Mouse (Mus musculus): ENCODE results near the gene Macrod2. TPM values are rescaled to one million over a fixed set of nuclear protein-coding genes. Genes with fewer than 3 reads are reported as not detected.

Gene Macrod2
- total and polyA plus RNA-seq, 2 experiments from 2014 or later = 37.3 to 67.2 TPM

DNA sequence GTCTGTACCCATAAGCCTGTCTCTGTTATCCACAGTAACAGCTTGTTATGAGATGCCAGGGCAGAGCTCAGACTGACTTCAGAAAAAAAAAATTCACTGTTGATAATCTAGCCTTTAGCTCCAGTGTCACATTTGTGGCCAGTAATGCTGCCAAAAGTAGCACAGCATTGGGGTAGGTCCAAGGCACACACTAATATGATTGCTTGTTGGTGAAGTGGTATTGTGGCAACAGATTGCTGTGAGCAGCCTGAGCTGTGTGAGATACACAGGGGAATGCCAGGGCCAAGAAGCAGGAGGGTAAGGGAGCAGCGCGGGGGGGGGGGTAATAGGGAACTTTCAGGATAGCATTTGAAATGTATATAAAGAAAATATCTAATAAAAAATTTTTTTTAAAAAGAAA lies 1985.5 kb downstream of the Macrod2 start:
- H3K9ac ChIP-seq (replicated peaks; ENCODE audit: low read length, poor library complexity, severe bottlenecking) = no peak overlapping the region
- TF ChIP-seq CTCF (IDR thresholded peaks at IDR 0.05) = no peak
- H3K9me3 ChIP-seq (ENCODE audit: low read length) = no peaks in the 10 kb centered on the region
- H3K36me3 ChIP-seq (ENCODE audit: insufficient read depth, low read length) = no peaks in the 10 kb centered on the region
- WGBS = 96% methylated on average over 2 of the region's 2 CpGs
- no peaks in the 10 kb centered on the region for H3K27me3 ChIP-seq (ENCODE audit: insufficient read depth, low read length)
- ATAC-seq (ENCODE audit: low FRiP score) (no peak), DNase-seq (ENCODE audit: low spot score) (peak; percentile 40)
- no peaks in the 10 kb centered on the region for H3K4me1 ChIP-seq (ENCODE audit: insufficient read depth, low read length)
- H3K27ac ChIP-seq (ENCODE audit: low read depth, low read length) = no peak overlapping the region
- no peak overlapping the region for H3K4me2 ChIP-seq (ENCODE audit: low read depth, low read length, poor library complexity, severe bottlenecking)
- H3K4me3 ChIP-seq (ENCODE audit: low read depth, low read length) = no peak overlapping the region

DNA sequence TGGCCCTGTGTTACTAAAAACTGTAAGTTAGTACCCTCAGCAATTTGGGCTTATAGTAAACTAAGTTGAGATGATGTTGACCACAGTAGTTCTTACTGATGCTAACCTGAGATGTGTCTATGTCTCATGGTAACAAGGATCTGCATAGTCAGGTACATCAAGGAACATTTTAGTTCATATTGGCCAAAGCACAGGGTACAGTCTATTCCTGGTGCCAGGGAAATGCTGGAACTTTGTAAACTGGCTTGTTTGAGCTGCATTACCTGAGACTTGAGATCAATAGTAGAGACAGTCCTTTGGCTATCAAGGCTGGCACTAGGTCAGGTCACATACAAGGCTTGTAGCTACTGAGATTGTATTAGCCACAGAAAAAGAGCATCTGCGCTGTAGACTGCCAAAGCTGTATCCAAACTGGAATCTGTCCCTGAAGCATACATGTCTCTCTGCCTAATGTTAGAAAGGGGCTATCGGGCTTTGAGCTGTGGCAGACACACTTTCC lies 1986.0 kb downstream of the Macrod2 start:
- no peak for TF ChIP-seq CTCF (IDR thresholded peaks at IDR 0.05)
- no peak overlapping the region for H3K9ac ChIP-seq (replicated peaks; ENCODE audit: low read length, poor library complexity, severe bottlenecking)
- WGBS = 95% methylated on average over 2 of the region's 2 CpGs
- ATAC-seq (ENCODE audit: low FRiP score) = no peak
- H3K4me3 ChIP-seq (ENCODE audit: low read depth, low read length) = no peak overlapping the region
- DNase-seq (ENCODE audit: low spot score) = no peak
- H3K27me3 ChIP-seq (ENCODE audit: insufficient read depth, low read length) = no peaks in the 10 kb centered on the region
- H3K27ac ChIP-seq (ENCODE audit: low read depth, low read length) = no peak overlapping the region
- H3K36me3 ChIP-seq (ENCODE audit: insufficient read depth, low read length) = no peaks in the 10 kb centered on the region
- no peaks in the 10 kb centered on the region for H3K9me3 ChIP-seq (ENCODE audit: low read length)
- H3K4me1 ChIP-seq (ENCODE audit: insufficient read depth, low read length) = no peaks in the 10 kb centered on the region
- no peak overlapping the region for H3K4me2 ChIP-seq (ENCODE audit: low read depth, low read length, poor library complexity, severe bottlenecking)

GRCm38 (mm10) chr2:142393546-142393945 lies 1998.4 kb downstream of the Macrod2 start:
- Histone ChIP-seq H3K9ac (replicated peaks; ENCODE audit: low read length, poor library complexity, severe bottlenecking) (no peak overlapping the region), H3K27ac (ENCODE audit: low read depth, low read length) (no peak overlapping the region), H3K4me2 (ENCODE audit: low read depth, low read length, poor library complexity, severe bottlenecking) (no peak overlapping the region), H3K9me3 (ENCODE audit: low read length) (no peaks in the 10 kb centered on the region), H3K4me1 (ENCODE audit: insufficient read depth, low read length) (no peaks in the 10 kb centered on the region), H3K4me3 (ENCODE audit: low read depth, low read length) (no peak overlapping the region), H3K27me3 (ENCODE audit: insufficient read depth, low read length) (no peaks in the 10 kb centered on the region), H3K36me3 (ENCODE audit: insufficient read depth, low read length) (no peaks in the 10 kb centered on the region)
- no peak for ATAC-seq (ENCODE audit: low FRiP score)
- no peak for DNase-seq (ENCODE audit: low spot score)
- TF ChIP-seq CTCF (IDR thresholded peaks at IDR 0.05) = no peak

- H3K9me3 ChIP-seq (ENCODE audit: low read length) = no peaks in the 10 kb centered on the region
- H3K9ac ChIP-seq (replicated peaks; ENCODE audit: low read length, poor library complexity, severe bottlenecking) = no peak overlapping the region
- H3K27me3 ChIP-seq (ENCODE audit: insufficient read depth, low read length) = no peaks in the 10 kb centered on the region
- H3K27ac ChIP-seq (ENCODE audit: low read depth, low read length) = no peak overlapping the region
- H3K4me3 ChIP-seq (ENCODE audit: low read depth, low read length) = no peak overlapping the region
- H3K36me3 ChIP-seq (ENCODE audit: insufficient read depth, low read length) = no peaks in the 10 kb centered on the region
- TF ChIP-seq CTCF (IDR thresholded peaks at IDR 0.05) = no peak
- H3K4me2 ChIP-seq (ENCODE audit: low read depth, low read length, poor library complexity, severe bottlenecking) = no peak overlapping the region
- ATAC-seq (ENCODE audit: low FRiP score) = no peak
- H3K4me1 ChIP-seq (ENCODE audit: insufficient read depth, low read length) = no peaks in the 10 kb centered on the region
- WGBS = 67% methylated on average over 1 of the region's 1 CpGs
- no peak for DNase-seq (ENCODE audit: low spot score)
Measured at GRCm38 (mm10) chr2:142399490-142399889, 2004.4 kb downstream of the Macrod2 start.

- DNase-seq (ENCODE audit: low spot score) (no peak), ATAC-seq (ENCODE audit: low FRiP score) (no peak)
- no peak overlapping the region for H3K27ac ChIP-seq (ENCODE audit: low read depth, low read length)
- no peak overlapping the region for H3K9ac ChIP-seq (replicated peaks; ENCODE audit: low read length, poor library complexity, severe bottlenecking)
- H3K4me2 ChIP-seq (ENCODE audit: low read depth, low read length, poor library complexity, severe bottlenecking) = no peak overlapping the region
- H3K27me3 ChIP-seq (ENCODE audit: insufficient read depth, low read length) = no peaks in the 10 kb centered on the region
- H3K4me1 ChIP-seq (ENCODE audit: insufficient read depth, low read length) = no peaks in the 10 kb centered on the region
- H3K36me3 ChIP-seq (ENCODE audit: insufficient read depth, low read length) = no peaks in the 10 kb centered on the region
- no peaks in the 10 kb centered on the region for H3K9me3 ChIP-seq (ENCODE audit: low read length)
- no peak for TF ChIP-seq CTCF (IDR thresholded peaks at IDR 0.05)
- 67% methylated on average over 4 of the region's 4 CpGs for WGBS
- no peak overlapping the region for H3K4me3 ChIP-seq (ENCODE audit: low read depth, low read length)
Measured at GRCm38 (mm10) chr2:142400781-142401180, 2005.7 kb downstream of the Macrod2 start.

- TF ChIP-seq CTCF (IDR thresholded peaks at IDR 0.05) = no peak
- DNase-seq (ENCODE audit: low spot score) = peak; percentile 42
- H3K4me1 ChIP-seq (ENCODE audit: insufficient read depth, low read length) = no peaks in the 10 kb centered on the region
- H3K9ac ChIP-seq (replicated peaks; ENCODE audit: low read length, poor library complexity, severe bottlenecking) = no peak overlapping the region
- H3K27me3 ChIP-seq (ENCODE audit: insufficient read depth, low read length) = no peaks in the 10 kb centered on the region
- H3K36me3 ChIP-seq (ENCODE audit: insufficient read depth, low read length) = no peaks in the 10 kb centered on the region
- no peak for ATAC-seq (ENCODE audit: low FRiP score)
- no peak overlapping the region for H3K27ac ChIP-seq (ENCODE audit: low read depth, low read length)
- H3K4me3 ChIP-seq (ENCODE audit: low read depth, low read length) = no peak overlapping the region
- no peak overlapping the region for H3K4me2 ChIP-seq (ENCODE audit: low read depth, low read length, poor library complexity, severe bottlenecking)
- H3K9me3 ChIP-seq (ENCODE audit: low read length) = no peaks in the 10 kb centered on the region
- WGBS = 87% methylated on average over 3 of the region's 3 CpGs
Measured at GRCm38 (mm10) chr2:142401359-142401758, 2006.2 kb downstream of the Macrod2 start.

Measured in midbrain, postnatal 0 days (tissue).